Mouse (Mus musculus) granulocyte monocyte progenitor cell, adult 5-6 weeks (primary cell): ENCODE results near the gene Itga5. TPM values are rescaled to one million over a fixed set of nuclear protein-coding genes. Genes with fewer than 3 reads are reported as not detected.
A peak's percentile ranks its signal among the peaks of the same experiment; 100 is the strongest.

ENCODE experiments used
- ATAC-seq: replicated peaks from 2 replicates; pipeline ENCODE4 v1.8.0; 2016; ENCODE audit warnings: mild to moderate bottlenecking, moderate TSS enrichment, inconsistent platforms; ENCODE audit not compliant: poor library complexity, severe bottlenecking
- total RNA-seq, 2 experiments: library from RNA; stranded (forward) in 1 of 2; stranded (reverse) in 1 of 2; fragments of 200-712, 200-1000 nt in 1 of 2; fragments of >200 nt in 1 of 2; fragmentation: Nextera tagmentation in 1 of 2; gene quantifications; 2 replicates each; pipeline ENCODE4 v1.2.3; 2014 to 2017

Itga5 gene
- total RNA-seq, 2 experiments from 2014 or later: 12.7 to 29.8 TPM

- ATAC-seq: no peak
Measured at GRCm38 (mm10) chr15:103343008-103343407, 23.6 kb downstream of the Itga5 start.

DNA sequence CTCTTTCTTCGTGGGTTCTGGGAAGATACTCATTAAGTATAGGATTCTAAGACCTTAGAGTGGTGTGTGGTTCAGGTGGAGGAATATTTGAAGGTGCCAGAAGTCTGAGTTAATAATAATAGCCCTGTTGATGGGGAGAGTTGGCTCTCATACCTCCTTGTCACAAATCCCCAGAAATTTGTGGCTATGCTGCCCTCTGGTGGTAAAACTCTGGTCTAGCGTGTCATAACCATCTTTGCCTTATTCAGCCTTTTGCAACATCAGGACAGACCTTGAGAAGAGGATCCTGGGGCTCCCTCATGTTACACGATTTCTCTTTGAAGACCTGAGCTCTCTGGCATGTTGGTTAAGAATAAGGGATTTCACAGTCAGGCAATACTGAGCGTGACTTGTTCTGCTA lies 24.1 kb downstream of the Itga5 start:
- peak; percentile 33 for ATAC-seq

DNA sequence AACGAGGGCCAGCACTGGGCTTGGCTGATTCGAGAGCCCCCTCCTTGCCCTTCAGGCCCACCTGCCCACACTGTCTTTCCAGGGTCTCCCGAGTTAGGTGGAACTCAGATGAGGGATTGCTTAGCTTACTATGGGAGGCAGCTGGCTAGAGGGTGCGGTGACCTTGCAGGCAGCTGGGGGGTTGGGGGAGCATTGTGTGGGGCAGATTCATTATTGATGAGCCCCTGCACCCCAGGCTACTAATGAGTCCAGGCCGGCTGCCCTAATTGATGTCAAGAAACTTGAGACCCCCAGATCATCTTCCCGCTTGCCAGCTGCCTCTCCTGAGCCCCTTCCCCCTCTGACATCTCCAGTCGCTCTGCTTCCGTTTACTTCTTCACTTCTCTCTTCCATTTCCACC lies 25.0 kb downstream of the Itga5 start:
- ATAC-seq: no peak

DNA sequence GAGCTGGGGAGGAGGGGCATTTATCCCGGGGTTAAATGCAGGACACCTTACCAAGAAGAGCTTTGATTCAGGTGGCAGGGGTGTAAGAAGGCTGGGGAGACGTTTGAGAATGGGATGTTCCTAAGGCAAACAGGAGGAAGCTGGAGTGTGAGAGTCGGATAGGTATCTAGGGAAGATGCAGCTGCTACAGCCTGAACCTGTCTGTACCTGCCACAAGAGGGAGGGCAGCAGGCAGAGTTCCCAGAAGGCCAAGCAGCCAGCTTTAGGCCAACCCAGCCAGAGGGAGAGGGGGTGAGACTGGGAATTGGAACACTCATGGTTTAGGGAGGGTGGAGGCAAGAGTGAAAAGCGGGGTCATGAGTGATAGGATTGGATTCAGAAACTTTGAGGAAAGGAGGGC lies 25.8 kb downstream of the Itga5 start:
- no peak for ATAC-seq

- peak; percentile 63 for ATAC-seq
Measured at GRCm38 (mm10) chr15:103339961-103340337, 26.6 kb downstream of the Itga5 start, which contains the start of gene Zfp385a. Zfp385a (minus strand) TSS chr15:103340093.

DNA sequence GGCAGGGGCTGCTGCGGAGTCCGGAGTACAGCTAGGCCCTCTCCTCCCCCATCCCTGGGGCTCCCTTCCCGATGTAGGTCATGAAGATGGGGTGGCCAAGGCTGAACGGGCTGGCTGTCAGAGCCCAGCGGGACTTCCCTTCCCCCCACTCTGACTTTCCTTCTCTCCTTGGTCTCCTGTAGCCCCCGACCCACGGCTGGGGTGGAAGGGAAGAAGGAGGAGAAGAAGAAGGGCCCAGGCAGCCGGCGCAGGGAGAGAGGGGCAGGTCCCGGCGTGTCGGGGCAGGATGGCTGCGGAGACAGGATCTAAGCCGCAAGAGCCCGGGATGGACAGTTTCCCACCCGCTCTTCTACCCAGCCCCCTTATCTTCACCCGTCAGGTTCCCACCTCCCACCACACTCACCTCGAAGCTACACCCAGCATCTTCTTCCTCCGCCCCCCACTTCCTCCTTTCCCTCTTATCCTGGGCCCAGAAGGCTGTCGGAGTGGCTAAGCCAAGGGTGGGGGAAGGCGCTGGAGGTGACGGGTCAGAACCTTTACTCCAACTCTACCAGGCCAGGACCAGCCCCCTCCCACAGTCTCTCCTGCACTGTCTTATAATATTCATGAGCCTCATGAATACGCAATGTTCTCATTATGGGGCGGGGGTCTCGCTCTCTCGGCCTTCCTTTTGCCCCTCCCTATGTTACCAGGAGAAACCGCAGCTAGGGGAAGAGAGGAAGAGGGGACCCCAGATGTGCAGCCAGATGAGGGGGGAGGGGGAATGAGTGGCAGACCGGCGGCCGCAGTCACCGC lies 27.2 kb downstream of the Itga5 start:
- ATAC-seq: peak; percentile 66

DNA sequence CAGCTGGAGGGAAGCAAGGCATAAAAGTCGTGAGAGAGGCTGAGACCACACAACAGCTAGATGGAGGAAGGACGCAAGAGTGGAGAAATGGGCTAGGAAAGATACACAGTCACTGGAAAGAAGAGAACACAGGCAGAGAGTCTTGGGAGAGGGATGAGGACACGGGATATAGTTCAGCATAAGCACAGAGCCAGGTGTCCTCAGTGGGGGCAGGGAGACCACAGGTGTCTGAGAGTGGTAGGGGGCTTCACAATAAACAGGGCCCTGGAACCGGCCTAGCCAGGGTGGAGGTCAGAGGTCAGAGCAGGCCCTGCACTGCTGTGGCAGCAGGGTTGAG lies 27.8 kb downstream of the Itga5 start:
- ATAC-seq: no peak

DNA sequence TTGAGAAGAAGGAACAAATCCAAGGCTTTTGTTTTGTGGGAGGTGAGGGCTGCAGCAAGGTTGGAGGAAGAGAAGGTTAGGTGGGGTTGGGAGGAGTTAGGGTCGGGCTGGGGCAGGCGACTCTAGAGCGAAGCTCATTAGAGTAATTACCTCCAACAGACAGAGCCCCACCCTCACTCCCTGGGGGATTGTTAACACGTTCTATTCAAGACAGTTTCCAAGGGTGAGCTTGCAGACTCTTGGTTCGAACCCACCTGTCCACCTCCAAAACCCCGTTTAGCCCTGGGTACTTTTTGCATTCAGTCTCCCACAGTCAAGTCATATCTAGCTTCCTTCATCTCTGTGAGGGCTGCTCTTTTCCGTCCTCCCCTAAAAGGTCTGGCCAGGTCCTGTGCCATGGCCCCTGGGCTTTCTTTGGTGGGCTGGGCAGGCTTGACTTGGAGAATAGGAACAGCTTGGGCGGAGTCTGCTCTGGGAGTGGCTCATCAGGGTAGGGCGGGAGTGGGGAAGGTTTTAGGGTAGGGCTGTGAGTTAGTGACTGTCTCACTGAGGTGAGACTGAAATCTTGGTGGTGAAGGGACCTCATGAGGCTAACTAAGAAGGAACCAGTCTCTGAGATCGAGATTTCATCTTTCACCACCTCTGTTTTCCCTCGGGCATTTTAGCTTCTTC lies 29.4 kb downstream of the Itga5 start:
- no peak for ATAC-seq

DNA sequence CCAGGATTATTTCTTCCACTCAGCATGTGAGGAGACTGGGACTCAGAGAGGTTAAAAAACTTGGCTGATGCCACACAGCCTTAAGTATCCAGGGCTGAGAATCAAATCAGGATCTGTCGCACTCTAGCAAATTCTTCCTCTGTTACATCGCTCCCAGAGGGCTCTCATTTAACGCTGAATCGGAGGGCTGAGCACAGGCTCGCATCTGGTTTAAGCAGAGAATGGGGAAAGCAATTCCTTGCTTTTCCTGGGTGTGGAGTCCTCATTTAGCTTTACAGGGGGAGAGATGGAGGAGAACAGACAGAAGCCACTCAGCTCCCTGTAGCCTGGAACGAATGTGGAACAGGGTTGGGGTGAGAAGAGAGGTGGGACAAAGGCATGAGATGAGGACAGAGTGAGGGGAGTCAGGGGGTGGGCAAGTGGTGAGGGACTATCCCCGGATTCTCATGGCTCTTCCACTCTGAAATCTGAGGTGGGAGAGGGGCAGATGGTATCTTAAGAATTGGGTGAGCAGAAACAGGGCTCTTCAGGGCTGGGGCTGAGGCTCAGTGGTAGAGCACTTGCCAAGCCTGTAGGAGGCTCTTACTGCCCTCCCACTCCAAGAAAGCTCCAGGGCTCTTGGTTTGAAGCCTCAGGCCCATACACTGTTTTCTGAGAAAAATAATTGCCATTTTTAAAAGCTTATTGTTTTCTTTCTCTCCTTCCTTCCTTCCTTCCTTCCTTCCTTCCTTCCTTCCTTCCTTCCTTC lies 30.9 kb downstream of the Itga5 start:
- ATAC-seq: no peak

GRCm38 (mm10) chr15:103335040-103335439 lies 31.5 kb downstream of the Itga5 start:
- no peak for ATAC-seq

DNA sequence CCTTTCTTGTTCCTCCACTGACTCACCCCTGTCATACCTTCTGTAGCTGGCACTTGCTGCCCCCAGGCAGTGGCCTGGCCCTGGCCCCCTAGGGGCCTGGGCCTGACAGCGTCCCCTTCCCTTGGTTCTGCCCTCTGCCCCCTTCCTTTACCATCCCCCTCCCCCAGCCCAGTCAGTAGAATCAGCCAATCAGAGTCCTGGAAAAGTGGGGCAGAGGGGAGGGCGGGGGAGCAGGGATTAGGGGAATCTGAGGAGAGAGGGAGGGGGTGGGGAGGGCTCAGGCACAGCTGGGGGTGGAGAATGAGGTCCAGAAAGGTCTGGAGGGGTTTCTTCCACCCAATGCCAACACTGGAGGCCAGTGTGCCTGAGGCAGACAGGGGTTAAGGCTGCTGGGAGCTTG lies 32.4 kb downstream of the Itga5 start:
- ATAC-seq: no peak; the same call in 1 of the 2 replicates

- ATAC-seq: peak; percentile 88
Measured at GRCm38 (mm10) chr15:103333738-103334137, 32.8 kb downstream of the Itga5 start.

GRCm38 (mm10) chr15:103333081-103333615 lies 33.4 kb downstream of the Itga5 start:
- ATAC-seq: peak; percentile 84

DNA sequence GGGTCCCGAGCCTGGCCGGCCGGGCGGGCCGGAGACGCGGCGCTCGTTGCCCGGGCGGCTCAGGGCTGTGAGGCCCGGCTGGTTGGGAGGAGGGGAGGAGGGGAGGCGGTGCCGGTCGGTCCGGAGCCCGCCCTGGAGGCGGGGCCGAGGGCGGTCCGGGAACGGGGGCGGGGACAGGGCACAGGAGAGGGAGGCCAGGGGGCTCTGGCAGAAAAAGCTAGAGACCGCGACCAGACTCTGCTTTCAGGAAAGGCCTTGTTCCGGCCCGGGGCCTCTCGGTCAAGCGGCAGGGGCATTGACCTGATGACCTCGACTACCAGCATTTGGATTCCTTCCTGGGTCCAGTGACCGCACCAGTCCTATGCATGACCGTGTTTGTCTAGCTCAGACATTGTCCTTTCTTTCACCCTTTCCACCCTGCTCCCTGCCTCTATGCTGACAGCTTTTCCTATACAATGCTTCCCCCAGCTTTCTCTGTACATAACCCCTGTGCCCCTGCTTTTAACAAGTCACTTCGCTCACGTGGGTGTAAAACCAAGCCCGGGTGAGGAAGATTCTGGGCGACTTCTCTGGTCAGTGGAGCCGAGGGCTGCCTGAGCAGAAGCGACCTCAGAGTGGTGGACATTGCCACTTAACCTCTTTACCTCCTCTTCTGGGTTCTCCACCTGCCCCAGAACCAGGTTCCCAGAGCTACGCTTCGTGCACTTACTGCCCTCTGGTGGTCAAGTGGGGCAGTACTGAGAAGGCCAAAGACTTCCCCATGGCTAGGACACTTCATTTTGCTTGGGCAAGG lies 42.9 kb downstream of the Itga5 start:
- ATAC-seq: peak; percentile 92

- ATAC-seq: 0 out of 2 replicates have a peak, but pooled peaks have one; percentile 1
Measured at GRCm38 (mm10) chr15:103323070-103323454, 43.5 kb downstream of the Itga5 start.

DNA sequence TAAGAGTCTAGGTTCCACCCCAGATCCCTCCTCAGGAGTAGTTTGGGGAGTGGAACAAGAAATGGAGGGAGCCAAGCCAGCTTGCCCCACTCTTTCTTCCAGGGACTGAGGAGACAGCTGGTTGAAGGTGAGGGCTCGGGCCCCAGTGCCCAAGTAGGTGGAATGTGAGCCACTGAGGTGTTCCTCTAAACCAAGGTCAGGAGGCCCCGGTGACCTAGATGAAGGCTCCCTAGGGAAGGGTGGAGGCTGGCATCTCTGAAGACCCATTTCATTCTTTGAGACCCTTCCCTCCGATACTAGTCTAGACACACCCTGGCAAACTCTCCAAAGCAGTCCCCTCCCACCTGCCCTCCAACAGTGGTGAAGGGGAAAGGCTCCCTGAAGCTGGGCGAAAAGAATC lies 44.2 kb downstream of the Itga5 start:
- no peak for ATAC-seq

DNA sequence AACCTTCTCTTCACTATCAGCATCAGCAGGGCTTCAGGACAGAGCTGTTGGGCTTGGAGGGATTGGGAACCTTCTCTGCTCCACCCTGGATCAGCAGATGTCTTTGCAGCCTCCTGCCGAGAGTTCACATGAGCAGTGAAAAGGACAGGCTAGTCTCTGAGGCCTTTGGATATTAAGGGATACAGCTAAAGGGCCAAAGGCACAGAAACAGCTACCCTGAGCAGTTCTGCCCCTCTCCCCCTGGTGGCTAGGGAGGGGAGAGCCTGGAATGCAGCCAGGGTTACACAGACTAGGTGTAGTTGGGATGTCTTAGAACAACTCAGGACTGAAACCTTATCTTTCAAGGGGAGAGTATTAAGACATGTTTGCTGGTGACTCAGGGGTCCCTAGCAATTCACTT lies 45.5 kb downstream of the Itga5 start:
- ATAC-seq: no peak

DNA sequence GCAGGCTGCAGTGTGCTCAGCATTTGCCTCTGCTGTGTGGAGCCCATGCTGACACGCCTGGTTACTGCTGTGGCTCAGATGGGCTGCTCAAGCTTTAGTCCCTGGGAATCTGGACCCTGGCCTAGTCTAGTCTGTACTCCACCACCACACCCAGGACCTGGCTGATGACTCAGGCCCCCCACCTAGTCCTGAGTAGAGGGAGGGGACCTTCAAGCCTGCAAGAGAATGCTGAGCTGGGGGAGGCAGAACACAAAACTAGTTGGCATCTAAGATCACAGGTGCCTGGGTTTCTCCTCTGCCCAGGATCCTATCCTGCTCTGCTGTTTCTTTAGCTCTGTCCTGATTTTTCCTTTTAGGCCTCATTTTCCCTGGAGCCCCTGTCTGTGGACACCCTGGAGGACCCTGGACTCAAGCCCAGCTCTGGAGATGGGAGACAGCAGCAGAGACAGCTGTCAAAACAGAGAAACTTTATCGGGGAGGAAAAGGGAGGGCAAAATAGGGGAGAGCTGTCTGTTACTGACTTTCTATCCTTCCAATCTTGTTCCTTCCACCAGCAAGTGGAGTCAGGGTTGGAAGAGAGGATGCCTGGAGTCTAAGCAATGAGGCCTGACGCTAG lies 48.3 kb downstream of the Itga5 start:
- ATAC-seq: no peak

DNA sequence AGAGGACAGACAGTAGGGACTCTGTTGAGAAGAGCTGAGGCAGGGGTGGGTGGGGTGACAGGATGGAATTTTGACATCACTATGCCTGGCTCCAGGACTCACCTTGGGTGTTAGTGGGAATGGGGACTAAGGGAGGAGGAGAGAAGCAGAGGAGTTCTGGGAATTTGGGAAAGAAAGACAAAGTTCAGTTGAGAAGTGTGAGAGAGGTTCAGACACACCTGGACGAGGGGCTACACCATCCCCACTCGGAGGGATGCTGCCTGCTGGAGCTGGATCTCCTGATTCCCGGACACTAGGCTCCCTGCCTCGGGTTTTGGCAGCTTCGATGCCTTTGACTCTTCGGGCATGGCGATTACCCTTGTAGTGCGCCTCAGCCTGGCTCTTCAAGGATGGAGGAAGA lies 48.8 kb downstream of the Itga5 start:
- no peak for ATAC-seq

DNA sequence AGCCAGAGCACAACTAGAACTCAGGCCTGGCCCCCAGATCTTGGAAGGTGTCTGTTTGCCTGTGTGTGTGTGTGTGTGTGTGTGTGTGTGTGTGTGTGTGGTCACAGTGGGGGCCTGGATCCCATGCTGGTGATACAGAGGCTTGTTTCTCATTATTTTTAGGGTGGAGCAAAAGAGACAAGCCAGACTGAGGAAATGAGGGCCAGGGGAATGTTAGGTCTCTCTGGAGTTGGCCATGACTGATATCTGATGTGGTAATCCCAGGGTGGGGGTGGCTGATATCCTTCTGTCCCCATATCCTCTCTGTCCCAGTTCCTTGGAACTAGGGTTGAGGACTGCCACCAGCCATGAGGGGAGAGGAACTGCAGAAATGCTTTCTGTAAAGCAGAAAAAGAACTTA lies 49.4 kb downstream of the Itga5 start:
- no peak for ATAC-seq
